Mouse (Mus musculus) heart, adult 2 months (tissue): Measurements from ENCODE around the gene Pold2. TPM values are rescaled to one million over a fixed set of nuclear protein-coding genes. Genes with fewer than 3 reads are reported as not detected.

ENCODE experiments used
- DNase-seq, 2 experiments: peaks; one replicate each; pipeline ENCODE4 v3.0.0; 2021
- H3K27ac ChIP-seq: fragments of 200-600 bp; 2 replicates; pipeline ENCODE4 v1.8.1; 2022
- H3K27me3 ChIP-seq: fragments of 200-500 bp; 2 replicates; pipeline ENCODE4 v1.6.1; 2012; ENCODE audit warnings: mild to moderate bottlenecking, low read length, inconsistent platforms, mixed read lengths; ENCODE audit not compliant: control insufficient read depth, insufficient read depth
- H3K36me3 ChIP-seq: fragments of 200-500 bp; 2 replicates; pipeline ENCODE4 v1.6.1; 2012; ENCODE audit warnings: low read length, inconsistent platforms; ENCODE audit not compliant: control insufficient read depth, insufficient read depth
- H3K4me1 ChIP-seq: fragments of 200-500 bp; 2 replicates; pipeline ENCODE4 v1.6.1; 2011; ENCODE audit warnings: low read length; ENCODE audit not compliant: control insufficient read depth, insufficient read depth
- H3K4me3 ChIP-seq: fragments of 200-600 bp; 2 replicates; pipeline ENCODE4 v1.8.1; 2022
- H3K79me2 ChIP-seq: fragments of 200-500 bp; replicated peaks from 2 replicates; pipeline ENCODE4 v1.6.1; 2012; ENCODE audit warnings: mild to moderate bottlenecking, inconsistent platforms, low read length, moderate library complexity, mixed read lengths; ENCODE audit not compliant: control insufficient read depth, insufficient read depth
- H3K9ac ChIP-seq: fragments of 200-500 bp; 2 replicates; pipeline ENCODE4 v1.6.1; 2012; ENCODE audit warnings: low read depth, mild to moderate bottlenecking, control low read depth, inconsistent platforms, low read length, mixed read lengths
- CTCF ChIP-seq: fragments of 200-600 bp; IDR thresholded peaks from 2 replicates; pipeline ENCODE4 v1.8.1; 2022; ENCODE audit warnings: antibody characterized with exemption, mild to moderate bottlenecking, moderate library complexity
- EP300 ChIP-seq: fragments of 200-500 bp; IDR thresholded peaks from 2 replicates; pipeline ENCODE4 v1.6.1; 2011; ENCODE audit warnings: low read depth, low read length, control low read depth; ENCODE audit not compliant: insufficient read depth
- POLR2A ChIP-seq: fragments of 200-500 bp; IDR thresholded peaks from 2 replicates; pipeline ENCODE4 v1.6.1; 2011; ENCODE audit warnings: mild to moderate bottlenecking, low read depth, low read length, control low read depth; ENCODE audit not compliant: insufficient read depth
- WGBS: fragments of 180-500 bp; shearing (Covaris S2); methylation state at CpG from one replicate; pipeline ENCODE4 v1.1.7; 2018; 5-methylcytosine and 5-hydroxymethylcytosine counted together
- intact Hi-C: fragments of 180-260 bp; cut with DNase I; formaldehyde crosslinking; loops from one replicate; pipeline ENCODE4 v1.15.1; 2025
- polyA plus RNA-seq: library from polyadenylated mRNA; depleted of rRNA; stranded (reverse); fragments of >200 nt; gene quantifications from 2 replicates; pipeline ENCODE4 v1.2.3, GENCODE M21; 2012
- total RNA-seq, 2 experiments: library from RNA; stranded (reverse); gene quantifications; 2 replicates each; pipeline ENCODE4 v1.2.3; 2021

Gene Pold2
- total and polyA plus RNA-seq, 3 experiments: 30.9 to 58.1 (median 42.6) TPM

- DNase-seq: peak; percentile 45 to 64
- peaks cover 5% of the 10 kb centered on the region for H3K4me1 ChIP-seq
- H3K9ac ChIP-seq: no peak overlapping the region
- 49% methylated on average over 6 of the region's 6 CpGs for WGBS
- intact Hi-C loops: no loop called here
- H3K27ac ChIP-seq: peak overlapping the region; percentile 9; the same call in 1 of the 2 replicates
- H3K79me2 ChIP-seq: no peaks in the 10 kb centered on the region
- H3K4me3 ChIP-seq: no peak overlapping the region
- no peaks in the 10 kb centered on the region for H3K36me3 ChIP-seq
- TF ChIP-seq CTCF (no peak), EP300 (0 out of 2 replicates have a peak, but pooled peaks have one; percentile 32)
- no peaks in the 10 kb centered on the region for H3K27me3 ChIP-seq
Measured at GRCm38 (mm10) chr11:5848741-5849140, 29.4 kb downstream of the Pold2 start.

GRCm38 (mm10) chr11:5846639-5847345 is 31.3 kb downstream of the Pold2 start:
- DNase-seq: peak; percentile 57 to 80
- Histone ChIP-seq H3K27ac (peak overlapping the region; percentile 68), H3K9ac (no peak overlapping the region), H3K79me2 (no peaks in the 10 kb centered on the region), H3K4me3 (no peak overlapping the region), H3K36me3 (no peaks in the 10 kb centered on the region), H3K4me1 (peaks cover 5% of the 10 kb centered on the region), H3K27me3 (no peaks in the 10 kb centered on the region)
- WGBS: 15% methylated on average over 7 of the region's 7 CpGs
- intact Hi-C loops: no loop called here
- TF ChIP-seq EP300 (0 out of 2 replicates have a peak, but pooled peaks have one; percentile 23), CTCF (no peak), POLR2A (no peak)

- DNase-seq: no peak
- Histone ChIP-seq H3K36me3 (no peaks in the 10 kb centered on the region), H3K4me1 (peaks cover 5% of the 10 kb centered on the region), H3K79me2 (no peaks in the 10 kb centered on the region), H3K9ac (no peak overlapping the region), H3K27me3 (no peaks in the 10 kb centered on the region), H3K4me3 (no peak overlapping the region), H3K27ac (no peak overlapping the region)
- 74% methylated on average over 3 of the region's 3 CpGs for WGBS
- intact Hi-C loops: no loop called here
- TF ChIP-seq CTCF: no peak
- TF ChIP-seq POLR2A: no peak
- TF ChIP-seq EP300: no peak
Measured at GRCm38 (mm10) chr11:5843131-5843530, 35.0 kb downstream of the Pold2 start.

- H3K79me2 ChIP-seq: no peaks in the 10 kb centered on the region
- H3K36me3 ChIP-seq: no peaks in the 10 kb centered on the region
- no peak overlapping the region for H3K4me3 ChIP-seq
- no peak overlapping the region for H3K27ac ChIP-seq
- peaks cover 3% of the 10 kb centered on the region for H3K4me1 ChIP-seq
- intact Hi-C loops: no loop called here
- no peak for DNase-seq
- no peak overlapping the region for H3K9ac ChIP-seq
- no peaks in the 10 kb centered on the region for H3K27me3 ChIP-seq
- TF ChIP-seq CTCF (no peak), POLR2A (no peak), EP300 (no peak)
- WGBS: 89% methylated on average over 2 of the region's 2 CpGs
Measured at GRCm38 (mm10) chr11:5841751-5842150, 36.3 kb downstream of the Pold2 start.

GRCm38 (mm10) chr11:5840346-5840745 is 37.7 kb downstream of the Pold2 start:
- DNase-seq: peak in 1 of 2 experiments; percentile 13
- H3K36me3 ChIP-seq: no peaks in the 10 kb centered on the region
- 82% methylated on average over 7 of the region's 7 CpGs for WGBS
- no peak overlapping the region for H3K27ac ChIP-seq
- intact Hi-C loops: no loop called here
- no peak overlapping the region for H3K4me3 ChIP-seq
- no peak overlapping the region for H3K9ac ChIP-seq
- TF ChIP-seq CTCF (no peak), POLR2A (no peak), EP300 (no peak)
- no peaks in the 10 kb centered on the region for H3K79me2 ChIP-seq
- peaks cover 2% of the 10 kb centered on the region; the same call in 1 of the 2 replicates for H3K4me1 ChIP-seq
- H3K27me3 ChIP-seq: no peaks in the 10 kb centered on the region
